Mouse (Mus musculus) cerebellum, adult 11-12 months (tissue): ENCODE data around the gene Eif1.
"Not testable (repeated sequence)": the region's sequence is repeated elsewhere in the genome, so short reads cannot be mapped to it uniquely, and the experiment has no call there.

Experiments
- DNase-seq: peaks from one replicate; pipeline ENCODE4 v3.0.0; 2022

The Eif1 gene

DNA sequence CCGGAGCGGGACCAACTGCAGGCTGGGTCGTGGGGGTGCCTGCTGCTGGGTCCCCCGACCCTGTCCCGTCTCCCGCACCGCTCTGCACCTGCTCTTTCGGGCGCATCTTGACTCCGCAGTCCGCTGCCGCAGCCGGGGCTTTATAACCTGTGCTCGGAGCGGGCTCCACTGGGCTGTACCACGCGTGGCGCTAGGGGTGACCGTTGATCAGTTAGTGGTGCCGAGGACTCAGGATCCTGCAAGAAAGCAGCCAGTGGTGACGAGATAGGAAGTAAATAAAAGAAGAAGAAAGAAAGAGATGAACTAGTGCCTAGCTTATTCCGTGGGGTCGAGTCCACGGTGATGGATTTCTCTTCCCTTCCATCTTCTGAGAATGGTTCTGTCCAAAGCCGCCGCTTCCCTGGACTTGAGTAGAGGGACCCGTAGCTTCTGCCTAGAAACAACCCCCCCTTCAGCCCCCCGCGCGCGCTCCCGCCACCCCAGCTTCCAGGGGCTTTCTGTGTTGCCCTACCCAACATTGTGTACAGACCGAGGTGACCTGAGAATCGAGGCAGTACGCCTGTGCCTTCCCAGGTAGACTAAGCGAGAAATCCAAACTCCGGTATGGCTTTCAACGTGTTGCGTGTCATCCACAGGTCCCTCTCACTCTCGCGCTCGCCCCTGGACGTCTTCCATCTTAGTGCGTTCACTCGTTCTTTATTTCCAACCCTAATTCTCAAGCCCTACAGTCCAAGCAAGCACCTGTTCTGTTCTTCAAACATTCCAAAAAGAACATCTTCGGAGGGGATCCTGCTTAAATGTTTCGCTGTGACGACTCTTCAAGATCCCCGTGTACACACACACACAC, 36.5 kb downstream of the Eif1 start, which contains the start of gene Hap1:
Hap1 (minus strand) TSS at position 157 of the 847 bp plus-strand sequence.
- peak; percentile 76 for DNase-seq

DNA sequence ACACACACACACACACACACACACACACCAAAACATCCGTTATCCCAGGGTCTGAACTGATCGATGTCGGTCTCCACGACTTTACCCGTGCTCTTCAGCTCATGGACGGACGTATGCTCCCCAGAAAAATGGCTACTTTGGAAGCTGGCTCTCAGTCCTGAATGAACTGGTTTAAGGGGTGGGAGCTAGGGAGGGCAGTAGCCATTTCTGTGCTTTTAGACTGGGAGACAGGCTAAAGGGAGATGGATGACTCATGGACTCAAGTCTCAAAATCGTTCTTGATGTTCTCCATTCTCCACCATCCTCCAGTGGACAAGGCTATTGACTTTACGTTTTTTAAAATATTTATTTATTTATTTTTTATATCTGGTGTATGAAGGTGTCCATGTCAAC, 37.1 kb downstream of the Eif1 start:
- DNase-seq: no peak

DNA sequence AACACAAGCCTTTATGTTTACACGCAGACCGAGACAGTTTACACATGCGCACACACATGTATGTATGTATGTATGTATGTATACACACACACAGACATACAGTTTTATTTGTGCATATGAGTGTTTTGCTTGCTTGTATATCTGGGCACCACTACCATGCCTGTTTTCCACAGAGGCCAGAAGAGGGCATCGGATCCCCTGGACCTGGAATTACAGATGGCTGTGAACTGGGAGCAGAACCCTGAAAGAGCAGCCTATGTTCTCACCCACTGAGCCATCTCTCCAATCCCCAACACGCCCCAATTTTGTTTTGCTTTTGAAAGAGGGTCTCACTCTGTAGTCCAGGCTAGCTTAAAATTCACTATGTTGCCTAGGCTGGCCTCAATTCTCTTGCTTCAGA, 37.7 kb downstream of the Eif1 start:
- DNase-seq: peak; percentile 34

DNA sequence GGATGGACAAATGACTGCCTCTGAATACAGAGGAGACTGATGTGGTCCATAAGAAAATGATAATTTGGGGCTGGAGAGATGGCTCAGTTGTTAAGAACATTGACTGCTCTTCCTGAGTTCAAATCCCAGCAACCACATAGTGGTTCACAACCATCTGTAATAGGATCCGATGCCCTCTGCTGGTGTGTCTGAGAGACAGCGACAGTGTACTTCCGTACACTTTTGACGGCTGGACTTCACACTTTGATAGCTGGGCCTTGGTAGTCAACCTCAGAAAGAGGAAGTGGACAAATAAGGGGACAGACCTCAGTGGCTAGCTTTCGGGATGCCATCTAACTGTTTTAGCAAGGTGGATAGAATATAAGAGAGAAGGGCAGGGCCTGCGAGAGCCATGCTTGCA, 40.5 kb downstream of the Eif1 start:
- DNase-seq: no peak

DNA sequence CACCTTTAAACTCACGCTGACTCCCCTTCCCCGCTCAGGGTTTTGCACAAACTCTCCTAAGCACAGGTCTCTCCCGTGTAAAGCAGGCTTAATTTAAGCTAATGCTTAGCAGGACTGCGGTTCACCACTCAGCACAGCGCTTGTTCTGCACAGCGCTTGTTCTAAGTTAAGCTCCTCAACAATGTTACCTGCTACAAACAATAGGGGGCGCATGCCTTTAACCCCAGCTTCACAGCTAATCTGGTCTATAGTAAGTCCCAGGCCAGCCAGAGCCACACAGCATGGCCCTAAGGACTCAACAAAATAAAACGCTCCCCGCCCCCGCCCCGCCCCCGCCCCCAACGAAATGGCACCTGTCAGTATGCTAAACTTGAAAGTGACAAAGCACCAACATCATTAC, 41.4 kb downstream of the Eif1 start:
- DNase-seq: not testable (repeated sequence)

DNA sequence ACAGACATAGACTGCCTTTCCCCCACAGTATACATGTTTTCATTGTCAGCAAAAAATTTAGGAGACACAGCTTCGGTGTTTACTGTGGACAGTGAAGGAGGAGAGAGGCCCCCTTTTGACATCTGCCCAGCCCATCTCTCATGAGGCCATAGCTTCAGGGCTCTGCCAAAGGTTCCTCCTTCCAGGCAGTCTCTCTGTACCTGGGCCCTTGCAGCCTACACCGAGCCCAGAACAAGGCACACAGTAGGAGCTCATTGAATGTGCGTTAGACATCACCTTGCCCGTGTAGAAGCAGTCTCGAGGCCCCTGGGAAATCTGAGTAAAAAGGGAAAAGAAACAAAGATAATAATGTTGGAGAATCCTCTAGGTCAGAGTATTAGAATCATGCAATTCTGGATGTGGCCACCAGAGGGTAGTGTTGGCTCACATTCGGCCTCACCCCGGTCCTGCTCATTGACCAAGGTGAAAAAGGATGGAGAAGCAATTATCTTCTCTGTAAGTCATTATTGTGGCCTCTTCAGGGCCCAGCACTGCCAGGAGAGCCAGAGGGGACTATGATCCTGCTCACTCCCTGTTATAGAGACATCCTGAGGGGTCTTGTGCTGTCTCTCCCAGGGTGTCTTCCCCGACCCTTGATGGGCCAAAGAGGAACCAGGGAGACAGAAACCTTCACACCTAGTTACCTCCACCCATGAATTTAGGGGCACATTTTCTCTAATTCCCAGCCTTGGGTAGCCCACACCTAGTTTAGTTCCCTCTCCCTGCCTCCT, 42.7 kb downstream of the Eif1 start:
- peak; percentile 73 for DNase-seq

DNA sequence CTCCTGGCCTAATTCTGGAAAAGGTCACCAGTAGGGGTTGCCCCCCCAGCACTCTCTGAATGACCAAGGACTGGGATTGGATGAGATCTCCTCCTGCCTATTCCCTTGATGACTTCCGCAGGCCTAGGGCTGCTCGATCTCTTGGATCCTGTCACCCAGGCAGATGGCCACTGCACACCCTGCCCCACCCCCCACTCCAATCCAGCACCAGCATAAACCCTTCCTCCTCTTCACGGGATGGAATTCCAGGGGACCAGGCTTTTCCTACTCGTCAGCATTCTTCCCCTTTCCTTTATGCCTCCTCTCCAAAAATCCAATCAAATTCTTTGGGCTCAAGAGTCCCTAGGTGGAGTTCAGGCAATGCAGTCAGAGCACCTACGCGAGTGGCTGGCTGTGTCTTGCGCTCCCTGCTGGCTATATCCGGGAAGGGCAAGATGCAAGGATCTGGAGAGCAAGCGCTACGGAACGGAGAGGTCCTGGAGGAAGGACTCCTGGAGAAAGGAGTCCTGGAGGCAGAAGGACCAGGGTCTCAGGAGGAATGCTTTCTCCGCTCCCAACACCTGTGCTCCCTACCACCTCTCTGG, 43.4 kb downstream of the Eif1 start:
- DNase-seq: peak; percentile 81

DNA sequence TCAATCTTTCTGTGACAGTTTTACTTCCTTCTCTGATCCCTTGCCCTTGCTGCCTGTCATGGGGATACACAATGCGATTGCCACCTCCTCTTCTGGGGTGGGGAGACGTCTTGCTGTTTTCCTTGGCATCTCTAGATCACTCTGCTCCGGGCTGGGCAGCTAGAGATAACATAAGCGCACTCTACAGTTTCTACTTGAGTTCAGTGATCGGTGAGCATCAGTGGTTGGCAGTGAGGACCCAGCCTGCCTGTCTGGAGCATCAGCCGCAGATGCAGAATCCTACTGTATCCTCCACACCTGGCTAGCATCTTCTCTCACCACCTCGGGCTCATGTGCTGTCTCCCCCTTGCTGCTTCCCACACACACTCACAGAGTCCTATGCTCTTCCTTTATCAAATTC, 49.5 kb downstream of the Eif1 start:
- DNase-seq: no peak

DNA sequence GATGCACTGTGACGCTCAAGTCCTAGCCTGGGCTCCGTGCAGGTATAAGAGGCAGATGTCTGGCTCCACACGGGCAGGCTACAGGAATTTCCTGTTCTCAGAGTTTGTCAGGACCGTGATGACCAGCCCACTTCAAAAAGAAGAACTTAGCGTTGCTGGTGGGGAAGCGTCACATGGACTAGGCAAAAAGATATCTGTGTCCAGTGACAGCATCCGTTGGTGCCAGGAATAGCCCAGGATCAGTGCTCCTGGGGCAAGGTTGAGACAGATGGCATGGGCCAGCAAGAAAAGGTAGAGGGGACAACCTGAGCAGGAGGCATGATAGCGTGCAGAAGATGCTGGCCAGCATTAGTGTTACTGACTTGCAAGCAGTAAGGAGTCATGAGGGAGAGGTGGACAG, 50.1 kb downstream of the Eif1 start:
- DNase-seq: peak; percentile 71
